17 mouse cellular contexts compared by ENCODE assay signal in genomic region chr13:78123911-78124426, GRCm38 (mm10).
"Had no signal": no experiment of that assay in that cellular context is flagged by ENCODE, and none has a peak within 500 bp of the region (broad histone marks: within the 10 kb centered on the region; RNA-seq: fewer than 3 reads in every experiment).

No protein-coding gene starts in this region.

- H3K4me2 ChIP-seq: limb, embryonic 13.5 days; limb, embryonic 15.5 days; liver, embryonic 11.5 days; liver, embryonic 13.5 days; liver, embryonic 15.5 days; midbrain, embryonic 11.5 days; midbrain, embryonic 13.5 days; midbrain, embryonic 15.5 days; neural tube, embryonic 12.5 days; stomach, embryonic 15.5 days had no signal

- ATAC-seq: midbrain, embryonic 13.5 days; midbrain, embryonic 15.5 days had no signal

- H3K27me3 ChIP-seq: limb, embryonic 13.5 days; limb, embryonic 15.5 days; liver, embryonic 13.5 days; liver, embryonic 15.5 days; megakaryocyte, embryonic 14.5 days; midbrain, embryonic 13.5 days; midbrain, embryonic 15.5 days; neural tube, embryonic 12.5 days; stomach, embryonic 15.5 days had no signal

- H3K4me3 ChIP-seq: limb, embryonic 13.5 days; limb, embryonic 15.5 days; liver, embryonic 13.5 days; liver, embryonic 15.5 days; megakaryocyte, embryonic 14.5 days; midbrain, embryonic 13.5 days; midbrain, embryonic 15.5 days; neural tube, embryonic 12.5 days; stomach, embryonic 15.5 days had no signal

- H3K4me1 ChIP-seq: limb, embryonic 13.5 days; limb, embryonic 15.5 days; liver, embryonic 13.5 days; liver, embryonic 15.5 days; megakaryocyte, embryonic 14.5 days; midbrain, embryonic 13.5 days; midbrain, embryonic 15.5 days; neural tube, embryonic 12.5 days; stomach, embryonic 15.5 days had no signal

- H3K9me3 ChIP-seq: limb, embryonic 13.5 days; limb, embryonic 15.5 days; liver, embryonic 13.5 days; liver, embryonic 15.5 days; midbrain, embryonic 13.5 days; midbrain, embryonic 15.5 days; neural tube, embryonic 12.5 days; stomach, embryonic 15.5 days had no signal

- DNase-seq: liver, embryonic 13.5 days; right cerebral cortex, postnatal 14 days; thymus, adult 2 months; thymus, postnatal 25 days; thymus, postnatal 4 days had no signal

- H3K27ac ChIP-seq: limb, embryonic 13.5 days; limb, embryonic 15.5 days; liver, embryonic 13.5 days; liver, embryonic 15.5 days; macrophage; midbrain, embryonic 13.5 days; midbrain, embryonic 15.5 days; neural tube, embryonic 12.5 days; stomach, embryonic 15.5 days; stomach, postnatal 0 days had no signal

- H3K9ac ChIP-seq: limb, embryonic 13.5 days; limb, embryonic 15.5 days; liver, embryonic 13.5 days; liver, embryonic 15.5 days; midbrain, embryonic 13.5 days; midbrain, embryonic 15.5 days; neural tube, embryonic 12.5 days; stomach, embryonic 15.5 days had no signal

- H3K36me3 ChIP-seq: limb, embryonic 13.5 days; limb, embryonic 15.5 days; liver, embryonic 13.5 days; liver, embryonic 15.5 days; midbrain, embryonic 13.5 days; midbrain, embryonic 15.5 days; neural tube, embryonic 12.5 days; stomach, embryonic 15.5 days had no signal
